Mouse (Mus musculus) frontal cortex, postnatal 14 days (tissue): ENCODE measurements around the gene Lsamp.
"Not testable (repeated sequence)": the region's sequence is repeated elsewhere in the genome, so short reads cannot be mapped to it uniquely, and the experiment has no call there.

ENCODE experiments used
- DNase-seq, 2 experiments: peaks; one replicate each; pipeline ENCODE4 v3.0.0; 2022; ENCODE audit warnings: low spot score in 2 of 2

Gene Lsamp

DNA sequence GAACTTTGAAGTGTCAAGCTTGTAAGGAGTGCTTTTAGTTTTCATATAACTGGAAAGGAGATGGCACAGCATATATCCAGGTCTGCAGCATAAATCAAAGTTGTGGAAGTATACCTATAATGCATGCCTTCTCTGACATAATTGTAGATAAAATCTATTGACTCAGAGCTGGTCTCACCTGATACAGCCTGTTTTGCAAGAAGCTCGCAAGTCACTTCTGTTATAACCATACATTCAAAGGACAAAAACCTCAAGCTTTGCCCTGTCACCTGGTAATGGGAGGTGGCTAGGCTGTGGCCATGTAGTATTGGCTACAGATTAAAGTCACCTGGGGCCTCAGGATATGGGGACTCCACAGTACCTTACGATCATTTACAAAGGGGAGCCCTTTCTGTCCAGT, 507.4 kb downstream of the Lsamp start:
- no peak for DNase-seq

DNA sequence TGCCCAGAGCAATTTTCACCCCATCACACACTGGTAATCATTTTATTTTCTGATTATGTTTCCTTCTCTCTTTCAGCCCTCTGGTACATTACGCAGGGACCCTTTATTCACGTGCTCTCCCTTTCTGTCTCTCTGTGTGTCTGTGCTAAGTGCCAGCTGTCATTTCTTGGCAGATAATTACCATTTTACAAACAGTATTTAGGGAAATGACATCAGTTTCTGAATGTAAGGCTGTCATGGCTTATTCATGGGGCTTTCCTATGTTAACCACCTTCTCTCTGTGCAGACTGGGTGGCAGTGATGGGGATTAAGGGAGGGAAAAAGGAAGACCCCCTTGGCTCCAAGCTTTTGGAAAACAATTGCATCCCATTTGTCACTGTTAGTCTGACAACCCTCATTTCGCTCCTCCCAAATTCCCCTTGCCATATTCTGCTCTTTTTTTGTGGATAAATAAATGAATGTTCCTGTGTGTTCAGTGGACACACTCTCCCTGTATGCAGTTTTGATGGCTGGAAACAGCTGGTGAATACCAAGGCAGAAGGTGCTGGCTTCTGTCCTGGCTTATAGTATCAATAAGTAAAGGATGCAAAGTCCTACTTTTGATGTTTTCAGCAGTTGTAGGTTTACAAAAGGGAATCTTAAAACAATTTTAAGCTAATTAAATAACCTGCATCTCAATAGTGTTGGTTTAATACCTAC, 520.2 kb downstream of the Lsamp start:
- DNase-seq, result no peak

DNA sequence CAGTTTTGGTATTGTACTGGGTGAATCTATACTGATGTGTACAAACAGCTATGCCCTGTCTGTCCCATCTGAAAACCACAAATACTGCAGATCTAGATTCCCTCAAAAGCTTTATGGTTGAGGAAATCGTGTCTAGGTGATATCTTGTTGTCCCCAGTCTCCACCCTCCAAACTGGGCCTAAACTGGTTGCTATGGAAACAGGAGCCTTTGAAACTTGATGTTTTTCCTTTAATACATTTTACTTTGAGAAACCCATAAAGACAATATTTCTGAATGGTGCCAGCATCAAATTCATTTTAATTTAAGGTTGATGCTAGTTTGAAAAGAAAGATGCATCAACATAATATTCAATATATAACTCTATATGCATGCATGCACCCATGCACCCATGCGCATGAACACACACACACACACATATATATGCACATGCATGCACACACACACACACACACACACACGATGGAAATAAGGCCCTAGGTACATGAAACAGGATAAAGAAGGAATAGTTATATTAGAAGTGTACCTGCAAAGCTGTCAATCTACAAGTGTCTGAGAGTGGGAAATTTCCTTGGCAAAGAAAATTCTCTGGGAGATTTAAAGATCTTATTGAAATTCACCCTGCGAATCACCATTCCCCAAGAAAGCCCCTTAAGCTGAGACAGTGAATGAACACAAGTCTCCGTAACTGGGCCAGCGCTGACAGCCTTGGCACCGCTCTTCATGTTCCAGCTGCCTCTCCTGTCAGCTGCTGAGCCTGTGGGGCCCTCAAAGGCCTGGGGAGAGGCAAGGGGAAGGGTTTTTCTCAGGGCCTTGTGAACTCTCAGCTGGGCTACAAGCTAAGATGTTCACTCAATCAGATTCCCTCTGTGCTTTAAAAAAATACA, 525.2 kb downstream of the Lsamp start:
- DNase-seq, result peak; percentile 28 to 35

DNA sequence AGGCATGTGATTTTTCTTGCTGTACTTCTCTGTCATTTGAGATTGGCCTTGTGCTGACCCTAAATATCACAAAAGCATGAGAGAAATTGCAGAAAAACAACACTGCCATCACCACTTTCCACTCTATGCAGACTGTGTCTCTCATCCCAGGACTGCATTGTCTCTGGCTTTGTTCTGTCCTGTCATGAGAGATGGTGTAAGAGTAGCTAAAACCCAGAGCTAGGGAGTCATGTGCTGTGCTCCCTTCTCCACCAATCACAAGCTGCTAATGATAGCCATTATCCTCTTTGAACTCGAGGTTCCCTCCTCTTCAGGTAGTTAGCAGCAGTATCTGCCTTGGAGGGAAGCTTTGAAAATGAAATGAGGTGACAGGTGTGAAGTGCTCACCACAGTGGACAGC, 552.6 kb downstream of the Lsamp start:
- DNase-seq, result no peak

DNA sequence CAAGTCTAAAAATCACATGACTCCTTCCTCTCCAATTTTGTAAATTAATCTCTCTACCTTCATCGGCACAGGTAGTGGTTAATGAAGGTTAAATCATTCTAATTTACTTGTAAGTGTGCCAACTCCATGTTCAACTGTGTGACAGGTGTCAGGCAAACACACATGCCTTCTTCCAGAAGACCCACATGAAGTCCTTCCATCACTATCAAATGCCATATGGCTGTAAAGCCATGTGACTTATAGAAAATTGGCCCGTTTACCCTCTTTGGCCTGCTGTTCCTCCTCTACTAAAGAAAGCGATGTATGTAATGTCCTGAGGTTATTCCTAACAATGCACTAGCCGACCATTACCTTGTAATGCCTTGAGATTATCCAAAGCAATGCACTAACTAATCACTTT, 565.5 kb downstream of the Lsamp start:
- no peak for DNase-seq

DNA sequence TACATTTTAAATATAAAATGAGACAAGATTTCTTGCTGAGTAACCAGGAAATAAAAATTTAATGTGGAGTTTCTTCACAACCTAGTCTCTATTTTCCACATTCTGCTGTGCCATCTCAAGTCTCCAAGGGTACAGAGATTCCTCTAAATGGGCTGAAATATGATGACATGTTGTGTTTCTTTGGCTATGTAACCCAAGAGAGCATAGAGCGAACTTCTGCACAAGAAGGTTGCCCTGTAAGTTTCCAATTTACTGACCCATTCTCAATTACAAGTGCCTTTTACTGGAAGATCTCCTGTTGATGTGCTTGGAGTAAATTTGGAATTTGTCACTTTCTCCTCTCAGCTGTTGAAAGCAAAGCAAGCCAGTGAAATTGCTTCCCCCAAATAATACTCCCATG, 571.4 kb downstream of the Lsamp start:
- no peak for DNase-seq

DNA sequence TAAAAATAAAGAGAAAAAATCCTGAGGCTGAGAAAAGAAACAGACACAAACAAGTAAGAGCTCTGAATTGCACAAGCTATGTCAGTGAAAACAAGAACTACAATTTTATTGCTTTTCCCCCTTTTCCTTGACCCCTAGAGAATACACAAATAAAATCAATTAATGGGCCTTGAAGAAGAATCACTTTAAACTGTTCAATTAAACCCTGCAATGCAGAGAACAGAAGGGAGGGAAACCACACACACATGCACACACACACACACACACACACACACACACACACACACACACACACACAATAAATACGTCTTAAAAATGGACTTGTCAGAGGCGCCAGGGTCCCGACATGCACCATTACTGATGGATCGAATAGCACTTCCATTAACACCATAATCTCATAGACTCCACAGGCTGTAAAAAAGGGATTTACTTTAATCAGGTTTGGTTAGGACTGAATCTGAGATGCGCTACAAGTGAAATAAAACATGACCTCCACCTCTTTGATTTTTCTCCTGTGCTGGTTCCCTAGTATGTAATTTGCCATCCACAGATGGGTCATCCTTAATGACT, 573.6 kb downstream of the Lsamp start:
- no peak for DNase-seq

DNA sequence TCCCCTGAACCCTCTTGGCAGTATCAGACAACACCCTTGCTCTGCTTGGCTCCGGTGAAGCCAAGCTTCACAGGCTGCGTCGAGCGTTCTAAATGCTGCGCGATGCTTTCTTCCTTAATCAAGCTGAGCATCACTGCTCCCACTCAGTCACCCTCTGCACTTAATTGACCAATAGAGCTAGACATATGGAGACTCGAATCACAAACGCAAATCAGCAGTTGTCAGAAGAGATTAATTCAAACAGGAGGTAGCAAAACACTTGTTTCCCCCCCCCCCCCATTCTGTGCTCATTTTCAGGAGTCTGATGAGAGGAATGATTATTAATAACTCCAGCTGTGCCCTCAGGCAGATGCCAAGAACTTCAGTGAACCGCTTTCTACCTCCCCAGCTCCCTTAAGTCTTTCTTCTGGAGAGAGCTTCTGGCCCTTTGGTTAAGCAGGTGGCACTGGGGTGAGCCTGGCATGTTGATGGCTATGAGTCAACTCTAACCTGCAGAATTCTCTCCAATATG, 583.3 kb downstream of the Lsamp start:
- no peak for DNase-seq

DNA sequence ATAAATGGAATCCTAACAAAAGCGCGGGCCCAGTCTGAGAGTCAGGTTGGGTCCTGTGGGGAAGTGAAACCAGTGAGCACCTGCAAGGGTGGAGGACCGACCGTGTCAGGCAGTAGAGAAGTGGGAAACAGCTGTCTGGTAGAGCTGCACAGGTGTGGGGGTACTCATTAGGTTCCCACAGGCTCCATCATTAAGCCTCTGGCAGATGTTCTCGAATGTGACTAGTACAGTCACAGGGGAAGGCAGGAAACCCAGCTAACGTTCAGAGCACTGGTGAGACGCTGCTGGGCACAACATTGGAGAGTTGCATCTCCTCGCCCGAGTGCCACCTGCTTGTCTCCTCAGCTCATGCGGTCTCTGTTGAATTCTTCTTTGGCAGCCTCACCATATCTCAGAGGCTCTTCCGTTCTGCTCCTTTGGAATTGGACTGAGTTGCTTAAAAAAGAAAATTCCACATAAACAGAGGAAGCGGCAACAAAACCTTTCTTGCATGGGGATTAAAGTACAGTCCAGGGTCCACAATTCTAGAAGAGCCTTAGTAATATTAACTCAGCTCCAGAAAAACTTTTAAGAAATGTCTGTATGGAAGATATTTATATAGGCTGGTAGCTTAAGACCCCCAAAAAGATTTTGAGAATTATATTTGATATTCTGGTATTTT, 588.1 kb downstream of the Lsamp start:
- no peak for DNase-seq

DNA sequence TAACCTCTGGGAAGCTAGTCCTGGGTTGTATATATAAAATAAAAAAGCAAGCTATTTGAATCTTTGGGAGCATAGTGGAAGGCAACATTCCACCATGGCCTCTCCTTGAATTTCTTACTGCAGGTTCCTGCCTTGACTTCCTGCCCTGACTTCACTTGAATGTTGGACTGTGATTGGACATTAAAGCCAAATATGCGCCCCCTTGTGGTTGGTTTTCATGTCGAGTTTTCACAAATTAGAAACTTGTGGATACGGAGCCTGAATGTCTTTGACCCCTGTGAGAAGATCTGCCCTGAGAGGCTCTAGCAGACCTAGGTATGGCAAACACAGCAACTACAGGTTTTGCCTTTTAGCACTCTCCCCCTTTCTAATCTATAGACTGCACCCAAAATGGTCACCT, 597.9 kb downstream of the Lsamp start:
- DNase-seq, result no peak

DNA sequence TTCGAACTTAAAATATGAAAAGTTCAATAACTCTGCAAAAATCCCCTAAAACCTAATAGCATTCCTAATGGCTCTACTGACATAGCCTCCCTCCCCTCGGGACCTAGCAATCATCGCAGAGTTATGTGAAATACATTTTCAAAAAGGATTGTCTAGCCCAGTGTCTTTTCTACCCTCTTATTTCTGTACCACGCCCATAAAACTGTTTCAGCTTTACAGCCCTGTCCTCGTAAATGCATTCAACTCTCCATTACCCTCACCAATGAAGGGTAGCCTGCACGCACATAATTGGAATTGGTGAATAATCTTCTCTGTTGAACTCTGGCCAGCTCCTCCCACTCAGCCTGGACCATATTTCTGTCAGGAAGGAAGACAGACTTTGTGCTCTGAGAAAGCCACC, 609.0 kb downstream of the Lsamp start:
- no peak for DNase-seq

DNA sequence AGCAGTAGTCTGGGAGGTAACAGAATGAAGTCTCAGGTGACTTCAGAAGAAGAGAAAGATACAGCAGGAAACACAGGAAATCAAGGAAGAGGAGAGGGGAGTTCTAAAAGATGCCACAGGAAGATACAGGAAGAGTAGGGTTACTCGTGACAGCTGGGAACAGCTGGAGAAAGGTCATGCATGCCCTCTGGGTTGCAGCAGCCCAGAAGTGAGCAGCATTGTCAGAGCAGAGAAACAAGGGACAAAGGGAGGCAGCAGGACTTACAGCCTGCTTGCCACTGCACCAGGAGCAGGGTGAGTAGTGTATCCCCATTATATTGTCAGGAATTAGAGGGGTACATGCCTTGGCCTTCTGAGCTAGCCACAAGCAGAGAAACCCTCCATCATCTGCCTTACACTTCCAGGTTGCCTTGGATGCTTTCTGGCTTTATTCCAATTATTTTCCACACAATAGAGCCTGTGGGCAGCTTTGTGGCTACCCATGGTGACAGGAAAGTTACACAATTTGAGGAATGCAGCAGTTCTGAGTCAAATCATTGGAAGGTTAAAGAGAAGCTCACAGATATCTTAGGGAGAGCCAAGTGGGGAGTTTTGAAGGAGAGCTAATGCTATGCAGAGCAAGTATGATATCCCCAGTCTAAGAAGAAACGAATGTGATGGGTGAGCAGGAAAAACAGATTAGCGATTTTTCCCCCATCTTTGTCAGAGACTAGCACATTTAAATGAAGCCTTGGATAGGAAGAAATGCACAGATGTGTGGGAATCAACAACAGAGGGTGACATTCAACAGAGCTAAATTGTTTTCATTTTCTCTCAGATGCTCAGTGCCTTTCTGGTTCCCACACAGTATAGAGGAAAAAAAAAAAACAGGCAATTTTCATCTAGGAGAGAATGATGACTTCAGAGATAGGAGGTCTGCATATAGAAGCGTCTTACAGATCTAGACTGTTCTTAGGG, 617.5 kb downstream of the Lsamp start:
- no peak for DNase-seq

DNA sequence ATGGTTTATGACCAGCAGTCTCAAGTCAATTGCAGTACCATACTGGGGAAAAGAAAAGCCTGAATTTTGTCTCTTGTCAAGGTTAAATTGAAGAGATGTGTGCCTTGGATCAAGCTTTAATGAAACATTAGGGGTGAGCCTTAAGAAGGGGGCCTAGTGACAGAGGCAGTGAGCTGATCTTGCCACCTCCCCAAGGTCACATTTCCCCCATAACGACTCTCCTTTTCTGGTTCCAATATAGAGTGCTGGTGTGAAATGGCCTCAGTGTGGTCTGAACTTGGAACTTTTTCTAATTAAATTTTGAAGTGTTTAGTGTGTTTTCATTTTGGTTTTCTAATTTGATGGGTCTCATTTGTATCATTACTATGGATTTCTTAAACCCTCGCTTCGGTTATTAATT, 623.3 kb downstream of the Lsamp start:
- no peak for DNase-seq

DNA sequence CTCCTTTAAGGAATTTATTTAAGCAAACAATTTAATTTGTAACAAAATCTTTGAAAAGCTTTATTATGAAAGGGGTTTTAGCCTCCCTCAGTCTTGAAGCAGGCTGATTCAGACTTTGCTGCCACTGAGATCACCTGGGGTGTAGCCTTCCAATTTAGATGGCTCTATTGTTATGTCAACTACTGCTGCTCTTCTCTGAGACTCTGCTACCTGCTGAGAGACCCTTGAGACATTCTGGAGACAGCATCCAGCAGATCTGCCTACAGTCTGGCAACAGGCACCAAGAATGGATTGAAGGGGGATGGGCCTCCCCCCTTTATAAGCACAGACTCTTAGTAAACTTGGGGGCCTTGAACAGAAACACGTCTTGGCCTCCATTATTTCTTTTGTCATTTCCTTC, 632.5 kb downstream of the Lsamp start:
- not testable (repeated sequence) for DNase-seq

DNA sequence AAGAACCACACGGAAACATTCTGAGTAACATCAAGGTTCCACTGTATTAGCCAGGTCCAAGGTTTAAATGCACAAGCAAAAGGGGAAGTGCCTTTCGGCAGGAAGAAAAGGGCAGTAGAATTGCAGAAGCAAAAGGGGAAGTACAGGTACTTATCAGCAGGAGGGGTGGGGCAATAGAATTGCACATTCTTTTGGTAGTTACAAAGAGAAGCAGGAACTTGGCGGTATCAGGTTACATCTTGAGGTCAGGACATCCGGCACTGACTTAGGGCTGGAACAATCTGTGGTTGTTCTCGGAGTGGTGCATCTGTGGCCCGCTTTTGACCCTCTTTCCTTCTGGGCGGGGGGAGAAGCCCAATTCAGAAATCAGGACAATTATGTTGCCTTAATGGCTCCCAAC, 636.9 kb downstream of the Lsamp start:
- DNase-seq, result not testable (repeated sequence)

DNA sequence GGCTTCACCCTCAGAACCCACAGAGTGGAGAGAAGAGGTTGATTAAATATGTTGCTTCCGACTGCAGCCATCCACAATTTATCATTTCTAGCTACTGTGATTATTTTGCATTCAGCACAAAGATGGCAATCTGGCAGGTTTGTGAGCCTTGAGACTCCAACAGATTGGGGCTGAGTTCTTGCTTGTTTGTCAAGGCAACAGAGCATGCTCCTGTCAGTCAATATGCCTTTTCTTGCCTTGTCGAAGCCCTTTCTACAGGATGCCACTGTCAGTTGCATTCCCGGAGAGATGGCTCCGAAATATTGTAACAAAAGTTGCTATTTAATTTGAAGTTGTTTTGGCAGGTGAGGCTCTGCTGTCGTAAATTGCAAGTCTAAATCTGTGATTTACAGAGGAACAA, 643.0 kb downstream of the Lsamp start:
- no peak for DNase-seq

DNA sequence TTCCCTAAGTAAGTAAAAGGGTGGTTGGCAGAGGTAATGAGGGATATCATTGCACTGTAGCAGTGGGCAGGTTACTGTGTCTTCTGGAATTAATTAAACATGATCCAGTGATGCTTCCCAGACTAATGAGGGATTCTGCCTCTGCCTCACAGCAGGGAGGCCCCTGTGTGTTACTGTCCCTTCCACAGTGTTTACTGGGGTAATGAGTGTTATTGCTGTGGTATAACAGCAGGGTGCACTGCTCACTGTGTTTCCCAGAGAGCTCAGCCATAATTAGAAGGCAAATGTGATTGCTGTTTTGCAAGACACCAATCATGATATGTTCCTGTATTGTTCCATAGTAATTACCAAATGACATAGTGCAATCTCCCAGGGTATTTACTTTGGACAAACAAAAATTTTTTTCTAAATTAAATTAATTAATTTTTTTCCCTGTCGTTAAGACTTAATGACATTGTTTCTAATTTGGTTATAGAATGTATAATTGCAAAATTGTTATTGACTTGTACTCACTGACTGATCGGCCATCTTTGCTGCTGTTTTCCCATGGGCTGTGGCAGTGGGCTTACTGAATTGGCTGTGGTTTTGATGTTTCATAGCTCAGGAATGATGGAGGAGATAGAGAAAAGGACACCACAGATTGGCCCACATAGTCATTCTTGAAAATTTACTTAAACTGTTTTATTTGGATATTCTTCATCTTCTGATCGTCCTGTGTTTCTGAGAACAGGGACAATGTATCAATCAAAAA, 655.6 kb downstream of the Lsamp start:
- DNase-seq, result no peak

DNA sequence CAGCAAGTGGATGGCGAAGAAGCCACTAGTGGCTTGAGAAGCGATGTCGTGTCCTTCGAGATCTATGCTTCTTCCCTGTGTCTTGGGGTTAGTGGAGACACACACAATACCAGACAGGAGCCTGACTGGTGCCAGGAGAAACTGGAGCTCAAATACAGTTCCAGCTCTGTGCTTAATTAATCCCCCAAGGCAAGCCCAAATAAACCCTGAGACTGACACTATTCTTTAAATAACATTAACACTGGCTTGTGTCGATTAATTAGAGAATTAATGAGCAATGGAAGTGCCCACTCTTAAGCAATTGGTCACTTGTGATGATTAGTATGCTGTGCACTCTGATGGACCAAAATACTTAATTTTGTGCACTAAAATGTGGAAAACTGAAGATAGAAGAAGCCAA, 668.6 kb downstream of the Lsamp start:
- DNase-seq, result no peak

DNA sequence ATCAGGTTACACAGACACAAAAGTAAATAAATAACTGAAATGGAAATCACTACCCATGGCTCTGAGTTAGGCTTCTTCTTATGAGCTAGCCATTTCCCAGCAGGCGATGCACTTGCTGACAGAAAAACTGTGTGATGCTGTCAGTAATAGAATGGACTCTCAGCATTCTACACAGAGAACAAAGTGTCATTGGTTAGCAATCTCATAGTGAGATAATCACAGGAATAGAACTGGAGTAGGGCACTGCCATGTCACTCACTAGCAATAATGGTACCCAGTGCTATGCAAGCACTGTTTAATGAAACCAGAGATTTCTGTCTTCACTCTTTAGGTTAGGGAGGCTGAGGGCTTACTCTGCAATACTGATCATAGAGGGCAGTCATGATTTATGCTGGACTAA, 669.3 kb downstream of the Lsamp start:
- DNase-seq, result no peak

DNA sequence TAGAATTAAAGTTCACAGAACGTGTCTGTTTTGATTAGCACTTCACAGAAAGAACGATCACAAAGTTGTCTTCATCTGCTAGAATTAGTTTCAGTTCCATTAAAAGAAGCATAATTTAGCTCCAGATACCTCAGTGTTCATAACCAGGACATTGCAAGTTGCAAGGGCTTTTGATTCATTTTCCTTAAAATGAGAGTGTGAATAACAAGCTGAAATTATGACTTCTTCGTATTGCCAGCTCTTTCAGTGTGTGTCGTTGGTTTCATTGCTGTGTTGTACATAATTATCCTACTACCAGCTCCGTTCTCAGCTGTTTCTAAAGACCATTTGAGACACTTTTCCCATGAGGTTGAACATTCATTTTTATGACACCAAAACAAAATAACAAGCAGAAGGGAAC, 672.2 kb downstream of the Lsamp start:
- no peak for DNase-seq
